Mouse (Mus musculus) lung, adult 2 months (tissue): ENCODE measurements at regions not wholly inside any gene's neighbourhood (a gene's known extent, or its start where the extent isn't known, plus 50 kb on each side); places are given as distances from the start of the nearest gene placed in this dataset.
"Not testable (repeated sequence)": the region's sequence is repeated elsewhere in the genome, so short reads cannot be mapped to it uniquely, and the experiment has no call there.

Experiments
- DNase-seq: peaks from one replicate; pipeline ENCODE4 v3.0.0; 2022
- H3K4me1 ChIP-seq: fragments of 200-500 bp; 2 replicates; pipeline ENCODE4 v1.6.1; 2011; ENCODE audit warnings: low read length; ENCODE audit not compliant: control insufficient read depth, insufficient read depth
- H3K4me3 ChIP-seq: fragments of 200-500 bp; replicated peaks from 2 replicates; pipeline ENCODE3; 2011; ENCODE audit warnings: low read depth, mild to moderate bottlenecking, control low read depth, low read length; ENCODE audit errors: extremely low read depth
- CTCF ChIP-seq: fragments of 200-500 bp; IDR thresholded peaks from 2 replicates; pipeline ENCODE4 v1.5.1; 2011; ENCODE audit warnings: mild to moderate bottlenecking, low read length, control low read depth; ENCODE audit not compliant: insufficient read depth
- POLR2A ChIP-seq: fragments of 200-500 bp; IDR thresholded peaks from 2 replicates; pipeline ENCODE4 v1.6.1; 2011; ENCODE audit warnings: low read depth, mild to moderate bottlenecking, control low read depth, low read length, borderline replicate concordance; ENCODE audit errors: extremely low read depth
- WGBS: fragments of 180-500 bp; shearing (Covaris S2); methylation state at CpG from one replicate; pipeline ENCODE4 v1.1.7; 2018; 5-methylcytosine and 5-hydroxymethylcytosine counted together

GRCm38 (mm10) chr1:107783079-107783478, 193.3 kb downstream of the Serpinb8 start:
- DNase-seq: no peak
- no peak for TF ChIP-seq CTCF
- no peak for TF ChIP-seq POLR2A
- 72% methylated on average over 5 of the region's 5 CpGs for WGBS
- Histone ChIP-seq H3K4me3 (no peak overlapping the region), H3K4me1 (no peaks in the 10 kb centered on the region)

GRCm38 (mm10) chr1:107805823-107806222, 216.0 kb downstream of the Serpinb8 start:
- no peaks in the 10 kb centered on the region for H3K4me1 ChIP-seq
- no peak overlapping the region for H3K4me3 ChIP-seq
- WGBS: 65% methylated on average over 5 of the region's 5 CpGs
- TF ChIP-seq POLR2A (no peak), CTCF (no peak)
- no peak for DNase-seq

- WGBS: 75% methylated on average over 2 of the region's 2 CpGs
Measured at GRCm38 (mm10) chr1:107807367-107807766, 217.6 kb downstream of the Serpinb8 start.

GRCm38 (mm10) chr1:107811136-107811535, 221.3 kb downstream of the Serpinb8 start:
- 35% methylated on average over 1 of the region's 1 CpGs for WGBS
- H3K4me3 ChIP-seq: no peak overlapping the region
- TF ChIP-seq CTCF: no peak
- TF ChIP-seq POLR2A: no peak
- H3K4me1 ChIP-seq: no peaks in the 10 kb centered on the region
- no peak for DNase-seq

More at GRCm38 (mm10) chr1:107807367-107807766, 217.6 kb downstream of the Serpinb8 start:
- not testable (repeated sequence) for H3K4me3 ChIP-seq, H3K4me1 ChIP-seq, DNase-seq

- H3K4me1 ChIP-seq: no peaks in the 10 kb centered on the region
- no peak overlapping the region for H3K4me3 ChIP-seq
- 73% methylated on average over 2 of the region's 2 CpGs for WGBS
- TF ChIP-seq CTCF (no peak), POLR2A (no peak)
- no peak for DNase-seq
Measured at GRCm38 (mm10) chr1:107811859-107812258, 222.1 kb downstream of the Serpinb8 start.

GRCm38 (mm10) chr1:107837877-107838276, 248.1 kb downstream of the Serpinb8 start:
- WGBS: 71% methylated on average over 5 of the region's 5 CpGs
- DNase-seq: no peak
- H3K4me1 ChIP-seq: no peaks in the 10 kb centered on the region
- no peak overlapping the region for H3K4me3 ChIP-seq
- no peak for TF ChIP-seq POLR2A
- TF ChIP-seq CTCF: no peak

GRCm38 (mm10) chr1:107852386-107852785, 262.6 kb downstream of the Serpinb8 start:
- 58% methylated on average over 2 of the region's 2 CpGs for WGBS
- H3K4me1 ChIP-seq: no peaks in the 10 kb centered on the region
- no peak overlapping the region for H3K4me3 ChIP-seq
- no peak for DNase-seq
- TF ChIP-seq POLR2A: no peak

- H3K4me1 ChIP-seq: no peaks in the 10 kb centered on the region
- TF ChIP-seq POLR2A (no peak), CTCF (no peak)
- no peak overlapping the region for H3K4me3 ChIP-seq
- 84% methylated on average over 4 of the region's 4 CpGs for WGBS
- no peak for DNase-seq
Measured at GRCm38 (mm10) chr1:107853001-107853400, 263.2 kb downstream of the Serpinb8 start.

GRCm38 (mm10) chr1:107897743-107898437, 308.1 kb downstream of the Serpinb8 start:
- WGBS: 66% methylated on average over 3 of the region's 3 CpGs

GRCm38 (mm10) chr1:107899261-107899660, 309.5 kb downstream of the Serpinb8 start:
- Histone ChIP-seq H3K4me1 (no peaks in the 10 kb centered on the region), H3K4me3 (no peak overlapping the region)
- TF ChIP-seq POLR2A (no peak), CTCF (no peak)
- WGBS: 92% methylated on average over 4 of the region's 4 CpGs
- DNase-seq: no peak

More at GRCm38 (mm10) chr1:107897743-107898437, 308.1 kb downstream of the Serpinb8 start:
- no peak for DNase-seq
- Histone ChIP-seq H3K4me3 (no peak overlapping the region), H3K4me1 (no peaks in the 10 kb centered on the region)
- TF ChIP-seq POLR2A (no peak), CTCF (no peak)
